Mouse (Mus musculus) midbrain, embryonic 16.5 days (tissue): ENCODE measurements around the gene Akt1s1. TPM values are rescaled to one million over a fixed set of nuclear protein-coding genes. Genes with fewer than 3 reads are reported as not detected.
"Not testable (repeated sequence)": the region's sequence is repeated elsewhere in the genome, so short reads cannot be mapped to it uniquely, and the experiment has no call there.

Experiments
- ATAC-seq: fragments of 200-750 bp; cut with Nextera tagmentation; 2 replicates; pipeline ENCODE4 v1.8.0; 2017; ENCODE audit warnings: moderate TSS enrichment
- H3K27ac ChIP-seq: fragments of 300-500 bp; sonication (generic); 2 replicates; pipeline ENCODE4 v1.5.1; 2014; ENCODE audit warnings: mild to moderate bottlenecking, low read length, mixed read lengths
- H3K27me3 ChIP-seq: fragments of 300-500 bp; sonication (generic); 2 replicates; pipeline ENCODE4 v1.6.1; 2014; ENCODE audit warnings: low read depth, low read length, mixed read lengths; ENCODE audit not compliant: control insufficient read depth, insufficient read depth
- H3K36me3 ChIP-seq: fragments of 300-500 bp; sonication (generic); 2 replicates; pipeline ENCODE4 v1.6.1; 2014; ENCODE audit warnings: mild to moderate bottlenecking, low read length, moderate library complexity, mixed read lengths; ENCODE audit not compliant: control insufficient read depth, insufficient read depth
- H3K4me1 ChIP-seq: fragments of 300-500 bp; sonication (generic); 2 replicates; pipeline ENCODE4 v1.6.1; 2014; ENCODE audit warnings: mild to moderate bottlenecking, low read length, mixed read lengths; ENCODE audit not compliant: control insufficient read depth, insufficient read depth
- H3K4me2 ChIP-seq: fragments of 300-500 bp; sonication (generic); 2 replicates; pipeline ENCODE4 v1.6.1; 2014; ENCODE audit warnings: mild to moderate bottlenecking, low read length, mixed read lengths
- H3K4me3 ChIP-seq: fragments of 300-500 bp; sonication (generic); 2 replicates; pipeline ENCODE4 v1.5.1; 2014; ENCODE audit warnings: low read depth, mild to moderate bottlenecking, low read length, moderate library complexity, mixed read lengths
- H3K9ac ChIP-seq: fragments of 300-500 bp; sonication (generic); 2 replicates; pipeline ENCODE4 v1.6.1; 2014; ENCODE audit warnings: low read depth, low read length, mixed read lengths
- H3K9me3 ChIP-seq: fragments of 300-500 bp; sonication (generic); replicated peaks from 2 replicates; pipeline ENCODE4 v1.6.1; 2014; ENCODE audit warnings: mild to moderate bottlenecking, low read length, mixed read lengths; ENCODE audit not compliant: control insufficient read depth, poor library complexity, severe bottlenecking
- WGBS: fragments of 180-500 bp; shearing (Covaris S2); extraction: QIAGEN DNeasy Blood & Tissue Kit; methylation state at CpG from one replicate; pipeline ENCODE4 v1.1.7; 2014; 5-methylcytosine and 5-hydroxymethylcytosine counted together
- polyA plus RNA-seq: library from polyadenylated mRNA; unstranded; fragments of >200 nt; fragmentation: Nextera tagmentation; extraction: Ambion mirVana; gene quantifications from 2 replicates; pipeline ENCODE4 v1.2.1, GENCODE M21; 2015

Gene Akt1s1
- polyA plus RNA-seq, 1 experiment from 2014 or later = 83.2 TPM

DNA sequence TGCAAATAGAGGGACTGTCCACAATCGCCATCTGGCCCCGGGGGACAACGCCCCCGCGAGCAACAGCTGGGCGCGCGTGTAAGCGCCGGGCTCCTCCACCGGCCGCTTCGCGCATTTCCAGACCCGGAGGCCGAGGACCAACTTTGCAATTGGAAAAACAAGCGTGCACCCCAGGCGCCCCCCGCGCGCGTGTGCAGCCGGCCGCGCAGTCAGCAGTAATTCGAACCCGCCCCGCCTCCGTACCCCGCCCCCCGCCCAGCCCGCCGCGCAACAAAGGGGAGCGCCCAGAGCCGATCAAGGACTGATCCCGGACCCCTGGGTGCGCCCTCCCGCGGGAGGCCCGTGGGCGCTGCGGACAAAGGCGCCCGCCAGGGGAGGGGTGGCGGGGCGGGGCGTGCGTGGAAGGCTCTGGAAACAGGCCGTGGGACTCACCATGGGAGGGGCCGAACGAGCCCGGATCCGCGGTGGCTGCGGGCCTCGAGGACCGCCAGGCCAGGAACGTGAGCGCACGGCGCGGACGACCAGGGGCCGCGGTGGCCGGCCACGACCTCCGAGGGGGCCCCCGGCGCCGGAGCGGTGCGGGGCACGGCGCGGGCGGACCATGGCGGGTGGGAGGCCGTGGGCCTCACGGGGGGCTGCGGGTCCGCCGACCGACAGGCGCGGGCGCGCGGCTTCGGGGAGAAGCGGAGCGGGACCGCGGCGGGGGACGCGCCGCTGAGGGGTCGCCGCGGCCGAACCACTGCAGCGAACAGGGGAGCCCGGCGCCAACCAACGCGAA is 20.3 kb downstream of the Akt1s1 start:
- peak; percentile 26 for ATAC-seq
- WGBS = 0% methylated on average over 73 of the region's 108 CpGs
- peaks cover 44% of the 10 kb centered on the region for H3K4me1 ChIP-seq

DNA sequence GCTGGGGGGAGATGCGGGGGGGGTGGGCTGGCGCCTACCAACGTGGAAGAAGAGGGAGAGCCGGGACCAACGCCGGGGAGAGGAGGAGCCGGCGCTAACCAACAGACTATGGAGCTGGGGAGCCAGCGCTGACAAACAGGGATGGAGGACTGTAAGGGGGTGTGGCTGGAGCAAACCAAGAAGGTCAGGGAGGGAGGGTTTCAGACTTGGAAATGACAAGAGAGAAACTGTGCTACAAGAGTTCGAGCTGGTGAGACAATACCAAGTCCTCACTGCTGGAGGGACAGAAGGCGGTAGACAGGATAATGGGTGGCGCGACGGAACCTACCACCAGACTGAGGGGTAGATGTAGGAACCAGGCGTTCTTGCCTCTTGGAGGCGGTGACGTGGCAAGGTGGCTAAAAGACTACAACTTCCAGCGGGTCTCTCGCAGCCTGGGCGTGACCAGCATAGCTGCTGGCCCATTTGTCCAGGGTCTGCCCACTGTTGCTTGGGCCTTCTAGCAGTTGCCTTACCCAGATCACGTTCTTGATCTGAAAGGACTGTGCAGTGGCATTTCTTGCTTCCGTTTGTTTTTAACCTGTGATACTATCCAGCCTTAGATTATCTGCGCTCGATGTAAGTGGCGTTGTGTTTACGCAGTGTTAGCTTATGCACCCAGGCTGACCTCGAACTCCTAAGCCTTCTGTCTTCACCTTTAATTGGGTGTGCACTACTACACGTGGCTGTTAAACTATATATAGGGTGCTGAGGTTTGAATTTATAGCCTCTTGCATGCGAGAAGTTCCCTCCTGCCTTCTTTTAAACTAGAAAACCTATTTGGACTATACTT is 21.1 kb downstream of the Akt1s1 start, which contains the start of gene Ptov1:
Gene Ptov1 (minus strand): TSS at position 92 of the 832 bp plus-strand sequence.
- WGBS = 10% methylated on average over 29 of the region's 29 CpGs
- peak within 1 kb of the TSS; percentile 76 for H3K4me3 ChIP-seq

More for the DNA sequence above, 20.3 kb downstream of the Akt1s1 start:
- peak overlapping the region; percentile 97 for H3K4me2 ChIP-seq
- H3K36me3 ChIP-seq = peaks cover 15% of the 10 kb centered on the region
- no peaks in the 10 kb centered on the region for H3K27me3 ChIP-seq
- peak overlapping the region; percentile 100 for H3K27ac ChIP-seq
- peak overlapping the region; percentile 76 for H3K4me3 ChIP-seq
- peak overlapping the region; percentile 93 for H3K9ac ChIP-seq
- no peaks in the 10 kb centered on the region for H3K9me3 ChIP-seq

DNA sequence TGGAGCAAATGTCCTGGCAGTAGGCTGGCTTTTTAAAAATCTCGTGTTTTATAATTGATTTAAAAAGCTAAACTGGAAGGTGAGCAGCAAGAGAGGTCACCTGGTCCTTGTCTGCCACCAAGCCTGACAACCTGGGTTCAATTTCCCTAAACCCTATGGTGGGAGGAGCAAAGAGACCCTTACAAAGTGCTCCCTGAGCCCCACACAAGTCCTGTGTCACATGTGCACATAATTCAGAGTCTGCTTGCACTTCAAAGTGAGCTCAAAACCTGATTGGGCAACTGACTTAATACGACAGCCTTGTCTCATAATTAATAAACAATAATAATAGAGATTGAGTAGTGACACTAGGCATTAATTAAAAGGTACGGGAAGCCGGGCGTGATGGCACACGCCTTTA is 21.8 kb downstream of the Akt1s1 start:
- Histone ChIP-seq H3K4me2 (peak overlapping the region; percentile 97), H3K27ac (peak overlapping the region; percentile 100), H3K36me3 (peaks cover 2% of the 10 kb centered on the region; the same call in 1 of the 2 replicates), H3K9ac (peak overlapping the region; percentile 37), H3K9me3 (no peaks in the 10 kb centered on the region), H3K27me3 (no peaks in the 10 kb centered on the region), H3K4me3 (peak overlapping the region; percentile 76; the same call in 1 of the 2 replicates), H3K4me1 (peaks cover 35% of the 10 kb centered on the region)
- 85% methylated on average over 6 of the region's 6 CpGs for WGBS
- ATAC-seq = no peak

More for the DNA sequence above, 21.1 kb downstream of the Akt1s1 start, which contains the start of gene Ptov1:
- Histone ChIP-seq H3K27me3 (no peaks in the 10 kb centered on the region), H3K4me1 (peaks cover 42% of the 10 kb centered on the region), H3K27ac (peak within 1 kb of the TSS; percentile 100), H3K9ac (peak within 1 kb of the TSS; percentile 93), H3K9me3 (no peaks in the 10 kb centered on the region), H3K4me2 (peak within 1 kb of the TSS; percentile 97), H3K36me3 (peaks cover 8% of the 10 kb centered on the region; the same call in 1 of the 2 replicates)
- ATAC-seq = peak; percentile 96

DNA sequence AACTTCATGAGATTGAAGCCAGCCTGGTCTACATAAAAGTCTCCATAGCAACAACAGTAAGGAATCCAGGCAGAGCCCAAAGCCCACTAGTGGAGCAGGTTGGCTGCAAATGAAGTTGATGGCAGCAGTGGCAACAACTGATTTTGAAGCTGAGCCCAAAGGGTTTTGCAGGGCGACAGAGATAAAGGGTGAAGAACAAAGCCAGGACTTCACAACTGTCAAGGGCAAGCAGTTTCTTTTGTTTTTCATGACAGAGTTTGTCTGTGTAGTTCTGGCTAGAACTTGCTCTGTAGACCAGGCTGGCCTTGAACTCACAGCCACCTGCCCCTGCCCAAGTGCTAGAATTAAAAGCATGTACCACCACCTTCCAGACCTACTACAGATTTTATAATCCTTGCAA is 22.4 kb downstream of the Akt1s1 start:
- no peak overlapping the region for H3K27ac ChIP-seq
- no peaks in the 10 kb centered on the region for H3K36me3 ChIP-seq
- H3K4me1 ChIP-seq = peaks cover 29% of the 10 kb centered on the region
- 28% methylated on average over 1 of the region's 1 CpGs for WGBS
- ATAC-seq = no peak
- H3K9ac ChIP-seq = no peak overlapping the region
- no peak overlapping the region for H3K4me2 ChIP-seq
- no peaks in the 10 kb centered on the region for H3K27me3 ChIP-seq
- no peaks in the 10 kb centered on the region for H3K9me3 ChIP-seq
- H3K4me3 ChIP-seq = no peak overlapping the region

DNA sequence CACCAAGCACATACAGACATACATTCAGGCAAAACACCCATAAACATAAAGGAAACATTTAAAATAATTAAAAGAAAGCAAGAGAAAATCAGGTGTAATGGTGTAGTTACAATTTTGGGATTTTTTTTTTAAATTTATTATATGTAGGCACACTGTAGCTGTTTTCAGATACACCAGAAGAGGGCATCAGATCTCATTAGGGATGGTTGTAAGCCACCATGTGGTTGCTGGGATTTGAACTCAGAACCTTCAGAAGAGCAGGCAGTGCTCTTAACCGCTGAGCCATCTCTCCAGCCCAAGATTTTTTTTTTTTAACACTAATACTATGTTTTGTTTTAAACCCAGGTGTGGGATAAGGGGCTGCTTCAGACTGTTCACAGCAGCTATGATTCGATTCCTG is 23.0 kb downstream of the Akt1s1 start:
- not testable (repeated sequence) for H3K9ac ChIP-seq, H3K27ac ChIP-seq, H3K36me3 ChIP-seq, H3K27me3 ChIP-seq, H3K4me2 ChIP-seq, H3K9me3 ChIP-seq, H3K4me3 ChIP-seq, ATAC-seq
- 88% methylated on average over 2 of the region's 2 CpGs for WGBS
- H3K4me1 ChIP-seq = peaks cover 23% of the 10 kb centered on the region

DNA sequence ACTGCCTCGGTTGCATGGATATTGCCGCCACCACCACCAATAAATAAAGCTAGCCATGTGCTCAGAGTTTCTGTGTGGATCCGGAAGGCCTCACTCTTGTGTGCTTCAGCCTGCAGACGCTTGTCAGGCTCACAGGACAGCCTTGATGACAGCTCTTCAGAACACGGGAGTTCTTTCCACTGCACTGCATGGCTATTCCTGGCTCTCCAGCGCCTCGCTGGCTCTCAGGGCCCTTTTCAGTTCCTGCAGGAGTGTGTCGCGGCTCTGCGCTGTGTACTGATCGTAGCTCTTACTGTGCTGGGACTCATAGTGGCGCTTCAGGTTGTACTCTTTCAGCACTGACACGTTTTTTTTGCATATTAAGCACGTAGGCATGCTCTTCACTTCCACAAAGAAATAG is 29.0 kb downstream of the Akt1s1 start:
- no peak overlapping the region for H3K27ac ChIP-seq

DNA sequence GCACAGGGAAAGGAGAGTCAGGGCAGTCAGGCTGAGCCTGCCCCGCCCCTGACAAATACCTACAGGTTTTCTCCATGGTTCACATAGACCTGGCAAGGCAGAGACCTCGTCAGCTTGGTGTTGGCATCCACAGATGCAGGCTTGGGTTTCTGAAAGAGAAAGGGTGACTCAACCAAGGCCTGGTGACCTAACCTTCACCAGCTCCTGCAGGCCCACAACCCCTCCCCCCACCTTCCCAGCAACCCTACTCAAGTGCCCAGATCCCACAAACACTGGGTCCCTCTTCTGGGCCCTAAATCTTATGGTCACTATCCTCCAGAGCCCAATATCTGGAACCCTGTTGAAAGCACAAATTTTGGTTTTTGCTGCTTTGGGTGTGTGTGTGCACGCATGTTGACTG is 34.2 kb downstream of the Akt1s1 start:
- no peak for ATAC-seq
- no peaks in the 10 kb centered on the region for H3K4me1 ChIP-seq
- no peaks in the 10 kb centered on the region for H3K9me3 ChIP-seq
- no peak overlapping the region for H3K27ac ChIP-seq
- H3K36me3 ChIP-seq = peaks cover 61% of the 10 kb centered on the region
- H3K4me3 ChIP-seq = no peak overlapping the region
- no peak overlapping the region for H3K9ac ChIP-seq
- H3K4me2 ChIP-seq = no peak overlapping the region
- no peaks in the 10 kb centered on the region for H3K27me3 ChIP-seq
- WGBS = 89% methylated on average over 3 of the region's 3 CpGs

More for the DNA sequence above, 29.0 kb downstream of the Akt1s1 start:
- H3K4me3 ChIP-seq = no peak overlapping the region
- peaks cover 49% of the 10 kb centered on the region for H3K36me3 ChIP-seq
- H3K4me2 ChIP-seq = no peak overlapping the region
- no peak for ATAC-seq
- H3K4me1 ChIP-seq = no peaks in the 10 kb centered on the region
- no peaks in the 10 kb centered on the region for H3K27me3 ChIP-seq
- no peaks in the 10 kb centered on the region for H3K9me3 ChIP-seq
- H3K9ac ChIP-seq = no peak overlapping the region
- WGBS = 89% methylated on average over 14 of the region's 14 CpGs

DNA sequence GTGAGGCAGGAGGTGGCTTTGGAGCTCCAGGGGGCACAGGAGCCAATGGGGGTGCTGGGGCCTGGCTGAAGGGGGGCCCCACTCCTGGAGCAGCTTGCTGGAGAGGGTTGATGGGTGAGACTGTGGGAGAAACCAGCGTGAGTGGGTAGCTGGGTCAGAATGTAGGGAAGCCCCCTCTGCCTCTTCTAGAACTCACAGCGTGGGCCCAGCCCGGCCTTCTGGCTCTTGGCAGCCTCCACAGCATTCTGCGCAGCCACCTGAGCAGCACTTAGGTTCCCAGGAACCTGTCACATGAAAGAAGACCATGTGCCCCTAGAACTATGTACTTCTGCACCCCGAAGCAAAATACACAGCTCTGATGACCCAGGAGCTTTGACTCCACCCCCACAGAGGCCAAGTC is 35.8 kb downstream of the Akt1s1 start:
- H3K27ac ChIP-seq = no peak overlapping the region
- H3K27me3 ChIP-seq = no peaks in the 10 kb centered on the region
- peaks cover 2% of the 10 kb centered on the region; the same call in 1 of the 2 replicates for H3K4me1 ChIP-seq

More for the DNA sequence above, 35.8 kb downstream of the Akt1s1 start:
- Histone ChIP-seq H3K36me3 (peaks cover 50% of the 10 kb centered on the region), H3K9me3 (no peaks in the 10 kb centered on the region), H3K4me3 (no peak overlapping the region), H3K4me2 (no peak overlapping the region), H3K9ac (no peak overlapping the region)
- 97% methylated on average over 5 of the region's 5 CpGs for WGBS
- ATAC-seq = no peak
